Mouse (Mus musculus): ENCODE measurements around the gene Numa1. TPM values are rescaled to one million over a fixed set of nuclear protein-coding genes. Genes with fewer than 3 reads are reported as not detected.
"Not testable (repeated sequence)": the region's sequence is repeated elsewhere in the genome, so short reads cannot be mapped to it uniquely, and the experiment has no call there.

Gene Numa1
- polyA plus RNA-seq, 1 experiment, result 71.4 TPM

GRCm38 (mm10) chr7:101936996-101937395 is 3.1 kb downstream of the Numa1 start:
- DNase-seq (ENCODE audit: low read depth), result no peak

- no peak for DNase-seq (ENCODE audit: low read depth)
Observed at GRCm38 (mm10) chr7:101937569-101937968, 3.7 kb downstream of the Numa1 start.

GRCm38 (mm10) chr7:101938348-101938747 is 4.4 kb downstream of the Numa1 start:
- DNase-seq (ENCODE audit: low read depth), result no peak

DNA sequence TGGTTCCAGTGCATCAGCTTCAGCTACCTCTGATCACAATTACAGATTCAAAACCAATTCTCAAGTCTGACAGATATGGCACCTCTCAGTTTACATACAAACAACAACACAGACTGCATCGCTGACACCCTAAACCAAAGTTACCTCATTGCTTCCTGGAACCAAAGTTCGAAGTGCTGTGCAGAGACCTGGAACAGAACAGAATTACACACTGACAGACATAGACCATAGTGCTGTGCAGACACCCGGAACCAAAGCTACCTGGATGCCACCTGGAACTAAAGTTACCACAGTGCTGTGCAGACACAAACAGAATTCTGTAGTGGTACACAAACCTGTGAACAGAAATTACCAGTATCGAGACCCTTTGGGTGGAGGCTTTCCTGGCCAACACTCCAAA is 5.8 kb downstream of the Numa1 start:
- no peak for DNase-seq (ENCODE audit: low read depth)

- DNase-seq (ENCODE audit: low read depth), result not testable (repeated sequence)
Observed at GRCm38 (mm10) chr7:101949008-101949407, 15.1 kb downstream of the Numa1 start.

DNA sequence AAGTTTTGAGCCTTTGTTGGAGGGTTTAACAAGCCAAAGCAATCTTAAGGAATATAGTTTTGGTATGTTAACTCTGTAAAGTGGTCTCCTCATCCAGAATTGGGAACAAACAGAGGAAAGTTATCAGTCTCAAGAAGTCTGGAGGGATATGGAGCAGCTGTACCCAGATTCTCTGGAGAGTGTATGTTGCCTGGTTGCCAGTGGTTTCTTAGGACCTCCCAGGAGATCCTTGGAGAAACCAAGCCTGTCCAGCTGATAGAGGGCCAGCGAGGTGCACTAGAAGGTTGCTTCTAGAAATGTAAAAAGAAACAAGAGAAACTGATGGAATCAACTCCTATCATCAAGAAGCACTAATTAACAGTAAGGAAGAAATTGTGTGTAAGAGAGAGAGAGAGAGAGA is 17.7 kb downstream of the Numa1 start:
- no peak for DNase-seq (ENCODE audit: low read depth)

DNA sequence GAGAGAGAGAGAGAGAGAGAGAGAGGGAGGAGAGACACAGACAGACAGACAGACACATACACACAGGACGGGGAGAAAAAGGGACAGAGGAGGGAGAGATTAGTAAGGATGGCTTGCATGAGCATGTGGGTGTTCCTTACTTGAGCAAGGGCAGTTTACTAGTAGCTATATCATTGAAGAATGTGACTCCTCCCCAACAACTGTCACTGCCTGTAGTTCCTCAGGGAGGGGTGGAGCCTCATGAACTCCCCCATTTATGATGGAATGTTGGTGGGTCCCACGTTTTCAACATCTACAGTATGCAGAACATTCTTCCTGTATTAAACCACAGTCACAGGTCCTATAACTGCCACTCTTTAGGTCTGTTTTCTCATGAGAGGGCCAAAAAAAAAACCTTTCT is 18.2 kb downstream of the Numa1 start:
- no peak for DNase-seq (ENCODE audit: low read depth)

DNA sequence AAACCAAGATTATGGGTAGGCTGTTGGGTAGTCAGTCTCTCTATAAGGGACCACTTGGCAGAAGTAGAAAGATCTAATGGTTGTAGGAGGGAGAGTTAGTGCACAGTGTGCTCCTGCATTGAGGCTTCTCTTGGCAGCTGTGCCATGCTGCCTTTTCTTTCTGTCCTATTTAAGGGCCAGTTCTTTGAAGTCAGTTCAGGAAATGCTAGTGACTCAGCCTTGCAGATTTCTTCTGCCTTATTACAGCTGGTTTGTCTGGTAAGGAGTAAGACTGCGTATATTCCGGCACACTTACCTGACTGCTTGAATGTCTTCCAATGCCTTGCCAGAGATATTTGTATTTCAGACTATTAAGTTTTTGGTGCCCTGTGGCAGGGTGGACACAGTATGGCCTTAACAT is 20.3 kb downstream of the Numa1 start:
- peak; percentile 38 for DNase-seq (ENCODE audit: low read depth)

DNA sequence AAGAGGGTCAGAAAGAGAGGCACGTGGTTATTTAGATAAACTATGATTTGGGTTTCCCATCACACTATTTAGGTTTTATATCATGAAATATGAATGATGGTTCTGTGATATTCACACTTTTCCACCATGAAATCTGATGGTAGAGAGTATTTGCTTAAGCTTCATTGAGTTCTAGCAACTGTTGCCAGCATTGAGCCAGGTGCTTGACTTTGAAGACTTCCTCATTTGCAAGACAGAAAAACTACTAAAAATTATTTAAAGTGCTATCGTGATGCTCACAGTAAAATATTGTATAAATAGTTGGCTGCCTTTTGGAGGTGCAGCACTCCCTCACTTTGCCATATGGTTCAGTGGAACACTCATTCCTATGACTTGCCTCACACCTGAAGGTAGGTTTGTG is 21.4 kb downstream of the Numa1 start:
- no peak for DNase-seq (ENCODE audit: low read depth)

DNA sequence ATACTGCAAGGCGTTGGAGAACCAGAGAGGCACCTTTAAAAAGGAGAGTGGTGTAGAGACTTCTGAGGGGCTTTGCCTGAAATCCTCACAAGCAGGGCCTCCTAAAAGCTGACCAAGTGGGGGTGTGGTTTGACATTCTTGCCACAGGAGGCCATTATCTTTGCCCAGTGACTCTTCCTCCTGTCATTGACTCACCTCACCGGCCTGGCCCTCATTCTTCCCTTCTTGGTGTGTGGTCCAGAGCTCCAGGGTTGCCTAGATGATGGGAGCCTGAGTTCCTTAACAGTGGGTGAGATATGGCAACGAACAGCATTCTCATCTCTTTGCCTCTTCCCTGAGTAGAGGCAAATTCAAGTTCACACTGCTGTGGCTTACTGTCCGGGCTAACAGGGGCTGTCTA is 22.0 kb downstream of the Numa1 start:
- DNase-seq (ENCODE audit: low read depth), result no peak

- no peak for DNase-seq (ENCODE audit: low read depth)
Observed at GRCm38 (mm10) chr7:101956481-101956880, 22.6 kb downstream of the Numa1 start.

DNA sequence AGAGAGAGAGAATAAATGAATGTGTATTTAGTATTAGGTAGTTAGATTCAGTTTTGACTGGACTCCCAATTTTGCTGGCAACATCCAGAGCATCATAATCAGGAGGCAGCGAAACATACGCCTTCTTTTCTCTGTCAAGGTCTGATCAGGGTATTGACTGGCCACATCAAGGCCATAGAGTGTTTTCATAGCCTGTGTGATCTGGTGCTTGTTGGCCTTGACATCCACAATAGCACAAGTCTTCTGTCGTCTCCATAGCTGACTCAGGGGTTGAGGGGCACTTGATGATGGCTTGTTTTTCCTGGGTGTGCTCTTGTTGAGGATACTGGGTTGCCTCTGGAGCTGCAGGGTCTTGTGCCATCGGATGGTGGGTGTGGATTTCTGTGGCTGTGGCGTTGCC is 23.0 kb downstream of the Numa1 start:
- no peak for DNase-seq (ENCODE audit: low read depth)

- no peak for DNase-seq (ENCODE audit: low read depth)
Observed at GRCm38 (mm10) chr7:101962829-101963228, 28.9 kb downstream of the Numa1 start.

- no peak for DNase-seq (ENCODE audit: low read depth)
Observed at GRCm38 (mm10) chr7:101963621-101964020, 29.7 kb downstream of the Numa1 start.

DNA sequence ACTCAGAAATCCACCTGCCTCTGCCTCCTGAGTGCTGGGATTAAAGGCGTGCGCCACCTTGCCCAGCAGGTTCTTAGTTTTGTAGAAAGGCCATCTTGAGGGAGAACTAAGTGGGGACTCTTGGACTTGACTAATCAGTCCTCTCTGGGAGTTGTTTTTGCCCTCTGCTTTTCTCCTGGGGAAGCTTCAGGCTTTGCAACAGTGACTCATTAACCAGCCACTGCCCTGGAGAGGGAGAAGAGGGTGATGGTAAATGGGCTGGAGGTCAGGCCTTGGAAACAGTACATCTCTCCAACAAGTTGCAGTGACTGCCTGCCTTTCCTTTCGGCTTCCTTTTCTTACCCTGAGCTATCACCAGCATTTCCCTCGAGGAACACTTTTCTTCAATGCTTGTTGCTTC is 30.6 kb downstream of the Numa1 start:
- no peak for DNase-seq (ENCODE audit: low read depth)

DNA sequence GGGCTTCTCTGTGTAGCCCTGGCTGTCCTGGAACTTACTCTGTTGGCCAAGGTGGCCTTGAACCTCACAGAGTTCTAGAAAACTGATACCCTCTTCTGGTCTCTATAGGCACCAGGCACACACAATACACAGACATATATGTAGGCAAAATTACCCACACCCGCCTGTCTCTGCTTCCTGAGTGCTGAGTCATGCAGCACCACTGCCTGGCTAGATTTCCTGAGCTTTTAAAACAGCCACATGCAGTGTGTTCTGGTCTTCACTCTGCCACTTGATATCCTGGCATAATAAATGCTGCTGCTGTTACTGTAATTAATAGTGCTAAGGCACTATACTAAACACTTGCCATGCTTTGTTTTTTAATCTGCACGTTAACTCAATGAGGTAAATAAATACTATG is 31.7 kb downstream of the Numa1 start:
- no peak for DNase-seq (ENCODE audit: low read depth)

DNA sequence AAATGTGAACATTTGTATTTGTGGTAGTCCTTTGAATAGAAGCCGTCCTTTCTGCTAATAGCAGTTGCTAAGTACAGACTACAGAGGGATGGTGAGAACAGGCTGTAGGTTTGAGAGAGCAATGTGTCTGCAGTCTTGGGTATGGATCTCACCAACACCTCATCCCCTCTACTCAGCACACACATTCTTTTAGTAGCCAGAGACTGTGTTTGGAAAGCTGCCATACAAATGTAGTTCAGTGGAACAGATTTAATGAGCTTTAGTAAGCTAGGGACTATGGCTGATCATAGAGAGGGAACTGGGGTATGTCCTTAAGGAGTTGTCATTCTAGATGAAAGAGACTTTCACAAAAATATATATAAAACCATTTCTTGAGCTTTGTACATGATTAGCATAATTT is 33.3 kb downstream of the Numa1 start:
- no peak for DNase-seq (ENCODE audit: low read depth)

- DNase-seq (ENCODE audit: low read depth), result no peak
Observed at GRCm38 (mm10) chr7:101968751-101969150, 34.8 kb downstream of the Numa1 start.

- DNase-seq (ENCODE audit: low read depth), result no peak
Observed at GRCm38 (mm10) chr7:101969694-101970428, 36.0 kb downstream of the Numa1 start.

DNA sequence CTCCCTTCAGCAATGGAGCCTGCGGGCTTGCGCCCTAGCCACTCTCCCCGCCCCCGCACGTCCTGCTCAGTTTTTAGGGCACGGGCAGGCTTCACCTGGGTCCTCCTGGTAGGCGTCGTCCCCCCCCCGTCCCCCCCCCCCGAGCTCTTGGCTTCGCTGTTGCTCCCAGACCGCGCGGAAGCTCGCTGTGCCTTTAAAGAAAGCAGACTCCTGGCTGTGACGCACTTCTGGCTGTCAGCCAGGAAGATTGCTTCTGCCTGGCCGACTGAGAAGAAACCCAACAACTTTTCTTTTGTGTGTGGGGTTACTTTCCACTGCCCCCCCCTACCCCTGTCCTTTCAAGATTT is 36.5 kb downstream of the Numa1 start:
- peak; percentile 64 for DNase-seq (ENCODE audit: low read depth)

DNA sequence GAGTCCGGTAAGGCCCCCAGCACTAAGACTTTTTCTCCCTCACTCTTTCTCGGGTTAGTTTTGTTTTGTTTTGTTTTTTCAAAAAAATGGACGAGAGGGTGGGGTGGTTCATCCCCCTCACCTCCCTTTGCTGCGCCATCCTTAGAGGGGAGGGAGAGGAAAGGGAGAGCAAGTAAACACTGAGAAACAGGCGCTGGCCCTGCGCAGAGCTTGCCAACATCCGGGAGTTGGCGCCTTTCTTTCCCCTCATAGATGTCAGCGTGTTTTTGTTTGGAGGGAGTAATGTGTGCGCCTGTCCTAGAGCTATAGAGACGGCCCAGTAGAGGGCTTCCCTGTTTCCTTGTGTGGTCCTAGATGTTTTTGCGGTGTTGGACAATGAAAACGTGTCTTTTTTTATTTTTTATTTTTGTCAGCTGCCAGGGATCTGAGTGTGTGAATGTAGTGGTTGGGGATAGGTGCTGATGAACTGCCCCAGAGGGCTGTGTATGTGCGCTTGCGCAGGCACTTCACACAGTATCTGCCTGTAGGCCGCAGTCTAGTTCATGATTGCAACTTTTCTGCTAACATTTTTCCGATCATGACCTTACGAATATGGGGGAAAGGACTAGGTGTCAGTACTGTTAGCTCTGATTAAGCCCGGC is 37.0 kb downstream of the Numa1 start:
- peak; percentile 37 for DNase-seq (ENCODE audit: low read depth)

DNA sequence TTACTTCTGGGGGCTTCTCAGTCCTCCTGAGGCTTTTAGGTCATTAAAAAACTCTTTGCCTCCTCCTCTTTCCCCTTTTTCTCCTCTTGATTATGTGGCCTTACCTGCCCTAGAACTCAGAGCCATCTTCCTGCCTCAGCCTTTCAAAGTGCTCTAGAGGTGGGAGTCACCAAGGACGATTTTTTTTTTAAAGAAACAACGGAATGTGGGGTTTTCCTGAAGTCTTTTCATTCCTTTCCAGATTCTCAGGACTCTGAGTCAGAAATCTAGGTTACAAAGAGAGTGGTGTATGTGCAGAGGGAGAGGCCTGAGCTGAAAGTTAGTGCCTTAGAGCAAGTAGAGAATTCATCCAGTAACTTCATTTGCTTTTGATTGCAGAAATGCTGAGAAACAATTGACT is 37.8 kb downstream of the Numa1 start:
- DNase-seq (ENCODE audit: low read depth), result no peak

GRCm38 (mm10) chr7:101973730-101974129 is 39.8 kb downstream of the Numa1 start:
- DNase-seq (ENCODE audit: low read depth), result no peak

DNA sequence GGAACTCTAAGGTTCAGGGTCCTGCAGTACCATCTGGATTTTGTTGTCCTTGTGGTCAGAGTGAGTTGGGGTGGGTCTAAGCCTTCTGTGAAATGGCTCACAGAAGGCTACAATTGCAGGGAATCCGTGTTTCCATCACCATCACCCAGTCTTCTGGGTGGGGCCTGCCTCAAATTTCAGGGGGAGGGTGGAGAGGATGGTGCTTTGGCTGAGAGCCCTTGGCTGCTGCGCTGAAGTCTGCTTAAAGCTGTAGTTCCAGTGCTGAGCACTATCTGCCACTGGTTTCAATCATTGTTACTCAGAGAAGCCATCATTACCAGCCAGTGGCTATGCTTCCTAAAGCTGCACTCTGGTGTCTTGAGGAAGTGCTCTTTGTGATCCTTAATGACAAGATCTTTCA is 40.6 kb downstream of the Numa1 start:
- DNase-seq (ENCODE audit: low read depth), result no peak
